Mouse (Mus musculus): ENCODE measurements at regions not wholly inside any gene's neighbourhood (a gene's known extent, or its start where the extent isn't known, plus 50 kb on each side); places are given as distances from the start of the nearest gene placed in this dataset.

DNA sequence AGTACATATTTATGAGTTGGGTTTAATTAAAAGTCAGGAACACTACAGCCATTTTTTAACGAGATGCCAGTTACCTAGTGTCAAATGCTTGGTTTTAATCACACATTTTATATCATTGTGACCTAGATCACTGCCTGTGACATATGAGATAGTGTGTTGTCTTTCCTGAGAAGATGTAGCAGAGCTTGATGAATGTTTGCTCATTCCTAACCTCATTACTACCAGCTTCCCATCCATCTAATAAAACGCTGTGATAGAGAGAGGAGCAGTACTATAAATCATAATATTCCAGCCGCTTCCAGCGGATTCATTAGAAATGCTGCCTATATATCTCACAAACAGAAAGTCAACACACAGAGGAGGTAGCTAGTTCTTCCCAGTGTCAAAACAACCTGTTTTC is 163.6 kb downstream of the Aldoart1 start:
- DNase-seq (ENCODE audit: extremely low spot score in 1 of 2, low spot score in 2 of 2), result no peak
- intact Hi-C loops (cut with DNase I), result no loop called here

DNA sequence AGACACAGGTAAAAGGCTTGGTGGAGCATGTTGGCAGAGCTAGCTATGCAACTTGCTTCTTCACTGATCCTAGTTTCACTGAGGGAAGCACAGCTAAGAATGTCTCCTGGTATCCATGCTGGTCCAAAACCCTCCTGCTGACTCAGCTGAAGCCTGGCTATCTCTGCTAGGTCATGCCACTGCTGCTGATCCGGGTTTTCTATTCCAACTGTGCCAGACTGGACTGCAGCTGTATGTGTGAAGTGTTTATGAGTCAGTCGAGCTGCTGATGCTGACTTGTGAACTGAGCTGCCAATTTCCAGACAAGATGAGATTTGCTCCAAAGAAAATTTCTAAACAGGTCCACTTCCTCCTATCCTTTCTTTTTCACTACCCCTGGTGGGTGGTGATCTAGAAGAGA is 178.4 kb downstream of the Aldoart1 start:
- no peak for DNase-seq (ENCODE audit: extremely low spot score in 1 of 2, low spot score in 2 of 2)
- intact Hi-C loops (cut with DNase I), result no loop called here

DNA sequence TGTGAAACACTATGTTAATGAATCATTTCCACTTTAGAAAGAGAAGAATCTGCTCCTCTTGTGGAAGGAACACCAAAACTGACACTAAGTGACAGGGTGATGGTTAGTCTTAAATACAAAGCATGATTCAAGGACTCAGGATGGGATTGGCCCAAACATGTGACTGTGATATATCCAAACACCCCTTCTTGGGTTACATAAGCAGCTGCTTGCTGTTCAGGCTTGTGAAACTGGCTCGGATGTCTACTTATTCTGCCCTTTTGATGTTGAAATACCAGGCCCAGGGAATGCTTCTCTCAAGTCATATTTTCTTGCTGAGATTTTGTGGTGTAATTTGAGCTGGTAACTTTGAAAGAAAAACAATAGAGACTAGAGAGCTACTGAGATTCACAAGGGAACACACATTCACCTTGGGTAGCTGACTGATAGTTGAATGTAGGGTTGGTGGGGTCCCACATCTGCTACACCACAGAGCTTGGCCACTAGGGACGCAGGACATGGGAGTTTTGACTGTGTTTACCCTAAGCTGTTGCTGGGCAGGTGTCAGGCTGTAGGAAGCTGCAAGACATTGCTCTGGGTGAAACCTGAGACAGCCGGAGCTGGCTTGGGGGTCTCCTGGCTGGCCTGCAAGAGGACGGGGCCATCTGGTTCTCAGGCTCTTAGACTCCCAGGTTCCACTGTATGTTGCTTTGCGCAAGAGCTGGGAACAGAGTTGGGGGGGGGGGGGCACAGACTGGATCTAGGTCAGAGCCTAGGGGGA is 180.6 kb downstream of the Aldoart1 start:
- intact Hi-C loops (cut with DNase I), result no loop called here
- DNase-seq (ENCODE audit: extremely low spot score in 1 of 2, low spot score in 2 of 2), result no peak

DNA sequence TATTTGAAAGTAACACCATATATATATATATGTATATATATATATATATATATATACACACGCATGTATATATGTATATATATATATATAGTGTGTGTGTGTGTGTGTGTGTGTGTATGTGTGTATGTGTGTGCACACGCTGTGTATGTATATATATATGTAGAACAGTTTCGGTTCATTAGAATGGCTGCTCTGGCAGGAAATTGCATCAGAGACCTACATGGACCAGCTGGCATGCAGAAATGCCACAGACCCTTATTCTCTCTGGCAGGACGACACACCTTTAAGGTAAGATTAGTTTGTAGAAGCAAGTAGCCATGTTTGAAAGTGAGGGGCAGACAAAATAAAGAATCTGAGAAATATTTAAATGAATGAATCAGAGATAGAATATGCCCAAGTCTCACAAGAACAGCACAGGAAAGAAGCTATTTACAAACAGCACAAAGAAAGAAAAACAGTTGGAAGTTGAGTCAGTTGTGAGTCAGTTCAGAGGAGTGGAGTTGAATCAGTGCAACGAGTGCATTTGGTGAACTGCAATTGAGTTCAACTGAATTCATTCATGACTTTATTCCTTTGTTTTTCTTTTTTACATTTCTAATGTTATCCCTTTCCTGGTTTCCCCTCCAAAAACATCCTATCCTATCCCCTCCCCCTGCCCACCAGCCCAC is 182.5 kb downstream of the Aldoart1 start:
- no peak for DNase-seq (ENCODE audit: extremely low spot score in 1 of 2, low spot score in 2 of 2)
- intact Hi-C loops (cut with DNase I), result no loop called here

DNA sequence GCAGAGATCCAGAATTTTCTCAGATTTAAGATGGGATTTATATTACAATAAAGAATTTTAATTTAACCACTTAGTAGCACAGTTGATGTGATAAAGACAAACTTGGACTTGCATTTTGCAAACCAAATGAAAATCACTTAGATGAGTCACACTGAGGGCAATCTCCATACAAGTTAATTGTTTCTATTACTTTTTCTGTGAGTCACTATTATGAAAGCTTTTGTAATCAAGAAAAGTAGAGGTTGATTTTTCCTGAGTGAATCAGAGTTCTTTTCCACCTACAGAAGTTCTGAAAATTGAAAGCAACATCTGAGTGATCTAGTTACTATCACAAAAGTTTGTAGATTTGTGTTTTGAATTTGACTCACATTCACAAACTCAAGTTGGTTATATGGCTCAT is 188.1 kb downstream of the Aldoart1 start:
- no peak for DNase-seq (ENCODE audit: extremely low spot score in 1 of 2, low spot score in 2 of 2)
- intact Hi-C loops (cut with DNase I), result no loop called here

DNA sequence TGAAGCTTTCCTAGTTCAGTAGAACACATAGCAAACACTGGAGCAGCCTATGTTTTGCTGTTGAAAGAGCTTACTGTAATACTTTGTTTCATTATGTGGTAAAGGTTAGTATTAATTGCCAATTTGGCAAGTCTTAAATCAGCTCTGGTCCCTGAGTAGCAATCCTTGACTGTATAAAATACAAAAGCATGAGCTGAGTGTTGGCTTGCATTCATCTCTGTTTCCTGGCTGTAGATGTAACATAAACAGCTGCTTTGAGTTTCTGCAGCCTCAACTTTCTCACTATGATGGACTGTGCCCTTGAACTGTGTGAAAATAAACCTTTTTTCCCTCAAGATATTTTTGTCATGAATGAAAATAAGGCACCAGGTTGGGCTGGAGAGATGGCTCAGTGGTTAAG is 190.0 kb downstream of the Aldoart1 start:
- no peak for DNase-seq (ENCODE audit: extremely low spot score in 1 of 2, low spot score in 2 of 2)
- intact Hi-C loops (cut with DNase I), result no loop called here

DNA sequence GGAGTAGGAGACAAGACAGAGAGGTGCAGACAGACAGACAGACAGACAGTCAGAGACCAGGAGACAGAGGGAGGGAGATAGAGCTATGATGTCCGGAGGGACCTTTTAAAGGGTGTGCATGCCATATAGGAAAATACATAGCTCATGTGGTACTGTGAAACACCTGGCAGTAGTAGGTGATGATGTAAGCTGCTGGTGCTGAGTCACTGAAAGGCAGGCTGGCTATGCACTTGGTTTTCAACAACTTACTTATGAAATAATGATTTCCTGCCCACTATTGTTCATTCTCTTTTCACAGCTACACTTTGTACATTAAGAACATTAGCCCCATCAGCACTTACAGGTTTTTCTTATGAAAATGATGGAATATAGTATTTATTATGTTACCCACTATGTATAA is 196.2 kb downstream of the Aldoart1 start:
- intact Hi-C loops (cut with DNase I), result no loop called here

DNA sequence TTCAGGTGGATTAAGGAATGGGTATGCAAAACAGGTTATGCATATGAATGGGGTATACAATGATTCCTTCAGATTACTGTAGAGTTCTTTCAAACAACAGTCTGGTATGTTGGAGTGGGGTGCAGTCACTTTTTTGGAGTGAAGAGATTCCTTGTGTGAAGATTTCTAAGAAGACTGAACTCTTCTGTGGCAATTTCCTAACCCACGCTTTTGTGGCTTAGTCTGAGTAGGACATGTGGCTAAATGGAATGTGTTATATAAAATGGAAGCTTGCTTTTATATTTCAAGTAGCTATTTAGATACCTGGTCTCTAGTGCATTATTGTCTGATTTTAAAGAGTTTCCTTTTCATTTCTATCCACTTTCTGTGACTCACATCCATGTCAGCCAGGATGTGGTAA is 205.3 kb downstream of the Aldoart1 start:
- intact Hi-C loops (cut with DNase I), result no loop called here
- DNase-seq (ENCODE audit: extremely low spot score in 1 of 2, low spot score in 2 of 2), result no peak

More for the DNA sequence above, 196.2 kb downstream of the Aldoart1 start:
- DNase-seq (ENCODE audit: extremely low spot score in 1 of 2, low spot score in 2 of 2), result no peak

DNA sequence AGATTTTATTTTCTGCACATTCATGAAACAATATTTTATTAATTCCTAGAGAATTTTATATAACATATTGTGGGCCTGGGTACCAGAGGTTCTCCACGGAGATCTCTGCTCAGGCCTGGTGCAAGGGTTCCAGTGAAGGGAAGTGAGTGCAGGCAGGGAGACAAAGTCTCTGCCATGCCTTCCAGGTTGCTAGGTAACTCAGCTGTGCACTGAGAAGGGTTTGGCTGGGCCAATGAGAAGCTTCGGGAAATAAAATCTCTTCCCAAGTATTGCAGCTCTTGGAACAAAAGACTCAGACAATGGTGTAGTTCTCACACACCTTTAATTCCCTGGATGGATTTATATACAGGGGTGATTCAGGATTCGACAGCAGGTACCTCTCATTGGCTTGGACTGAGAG is 223.0 kb downstream of the Aldoart1 start:
- no peak for DNase-seq (ENCODE audit: extremely low spot score in 1 of 2, low spot score in 2 of 2)
- intact Hi-C loops (cut with DNase I), result no loop called here

DNA sequence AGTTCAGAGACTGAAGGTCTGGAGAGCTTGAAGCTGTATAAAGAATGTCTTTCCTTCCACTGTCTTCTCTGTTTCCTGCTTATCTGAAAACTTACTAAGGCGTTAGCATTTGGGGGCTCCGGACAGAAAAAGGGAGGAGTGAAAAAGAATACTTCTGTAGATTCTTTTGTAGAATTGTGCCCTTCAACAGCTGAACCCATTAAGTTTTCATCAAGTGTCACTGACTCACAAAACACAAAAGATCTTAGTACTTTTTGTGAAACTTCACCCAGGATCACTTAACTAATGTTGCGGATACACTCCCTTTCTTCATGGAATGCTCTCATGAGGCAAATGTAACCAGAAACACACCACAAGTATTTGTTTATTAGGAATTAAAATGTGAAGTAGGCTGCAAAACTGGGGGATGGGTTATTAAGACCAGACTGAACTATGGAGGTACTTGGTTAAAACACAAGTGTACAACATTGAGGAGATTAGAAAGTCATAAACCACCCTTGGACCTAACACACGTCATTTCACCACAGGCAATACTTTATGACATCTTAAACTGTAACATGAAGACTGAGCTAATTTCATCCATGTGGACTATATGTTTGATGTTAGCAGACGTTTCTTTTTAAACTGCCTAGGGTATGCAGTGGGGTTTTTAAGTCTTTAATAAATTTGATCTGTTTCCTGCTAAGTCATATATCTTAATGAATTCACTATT is 225.1 kb downstream of the Aldoart1 start:
- intact Hi-C loops (cut with DNase I), result no loop called here
- DNase-seq (ENCODE audit: extremely low spot score in 1 of 2, low spot score in 2 of 2), result no peak

DNA sequence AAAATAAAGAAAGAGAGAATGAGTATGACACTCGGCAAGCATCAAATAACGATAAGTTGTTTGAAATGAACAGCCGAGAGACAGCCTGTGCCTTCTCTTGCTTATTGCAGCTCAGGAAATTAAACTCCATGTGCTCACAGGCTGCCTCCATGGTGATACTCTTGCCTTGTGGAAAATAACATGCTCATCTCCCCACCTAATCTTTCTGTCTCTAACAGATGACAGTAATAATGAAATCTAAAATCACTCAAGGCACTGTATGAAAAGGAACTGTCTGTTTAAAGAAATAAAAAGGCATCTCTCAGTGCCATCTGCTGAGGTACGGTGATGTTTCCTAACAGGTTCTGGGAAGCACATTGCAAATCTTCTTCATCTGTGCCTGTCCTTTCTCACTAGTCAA is 247.3 kb downstream of the Aldoart1 start:
- DNase-seq (ENCODE audit: extremely low spot score in 1 of 2, low spot score in 2 of 2), result peak in 1 of 2 experiments; percentile 4
- intact Hi-C loops (cut with DNase I), result no loop called here

DNA sequence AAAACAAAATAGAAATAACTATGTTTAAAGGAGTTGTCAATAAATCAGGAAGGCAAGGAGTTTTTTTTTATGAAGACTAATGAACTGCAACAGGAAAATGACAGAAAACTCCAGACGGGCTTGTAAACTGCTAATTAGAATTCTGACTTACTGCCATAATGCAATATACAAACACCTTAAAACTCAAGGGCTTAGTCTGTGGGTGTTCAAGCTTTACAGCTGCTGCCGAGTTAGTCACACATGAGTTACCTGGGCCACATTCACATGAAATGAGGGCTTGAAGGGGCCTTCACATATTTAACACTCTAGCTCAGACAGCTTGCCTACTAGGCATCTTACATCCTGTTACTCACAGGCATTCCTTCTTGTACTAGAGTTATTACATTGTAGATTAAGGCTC is 256.9 kb downstream of the Aldoart1 start:
- intact Hi-C loops (cut with DNase I), result no loop called here
- no peak for DNase-seq (ENCODE audit: extremely low spot score in 1 of 2, low spot score in 2 of 2)

DNA sequence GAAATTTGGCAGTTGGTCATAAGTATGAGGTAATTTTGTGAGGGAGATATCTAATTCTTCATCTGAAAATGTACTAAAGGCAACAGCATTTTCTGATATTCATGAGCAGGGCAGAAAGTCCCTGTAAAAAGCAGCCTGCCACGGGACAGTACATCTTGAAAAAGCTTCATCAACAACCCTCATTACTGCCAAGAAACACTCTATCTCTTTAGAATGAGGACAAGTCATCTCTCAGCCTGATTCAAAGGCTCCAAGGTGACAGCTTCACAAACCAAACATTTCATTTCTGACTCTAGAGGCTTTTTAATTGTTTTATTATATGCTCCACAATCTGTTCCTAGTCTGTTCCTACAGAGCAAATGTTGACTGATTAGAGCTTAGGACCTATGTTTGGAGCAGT is 260.3 kb downstream of the Aldoart1 start:
- no peak for DNase-seq (ENCODE audit: extremely low spot score in 1 of 2, low spot score in 2 of 2)
- intact Hi-C loops (cut with DNase I), result no loop called here

DNA sequence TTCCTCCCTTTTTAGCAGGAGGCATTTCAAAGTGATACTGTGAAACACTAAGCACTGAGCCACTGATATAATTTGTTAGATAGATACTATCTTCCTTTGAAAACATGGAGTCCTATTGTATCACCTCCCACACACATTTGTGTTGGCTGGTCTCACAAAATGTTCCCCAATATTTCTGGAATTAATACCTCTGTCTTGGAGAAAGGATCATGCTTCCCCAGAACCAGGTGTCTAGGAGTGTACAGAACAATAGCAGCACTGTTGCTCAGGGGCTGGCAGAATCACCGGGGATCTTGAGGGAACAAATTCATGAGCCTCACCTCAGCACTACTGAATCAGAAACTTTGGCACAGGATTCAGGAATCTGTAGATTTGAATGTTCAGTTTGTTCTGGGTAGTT is 277.5 kb downstream of the Aldoart1 start:
- intact Hi-C loops (cut with DNase I), result no loop called here
- DNase-seq (ENCODE audit: extremely low spot score in 1 of 2, low spot score in 2 of 2), result no peak

DNA sequence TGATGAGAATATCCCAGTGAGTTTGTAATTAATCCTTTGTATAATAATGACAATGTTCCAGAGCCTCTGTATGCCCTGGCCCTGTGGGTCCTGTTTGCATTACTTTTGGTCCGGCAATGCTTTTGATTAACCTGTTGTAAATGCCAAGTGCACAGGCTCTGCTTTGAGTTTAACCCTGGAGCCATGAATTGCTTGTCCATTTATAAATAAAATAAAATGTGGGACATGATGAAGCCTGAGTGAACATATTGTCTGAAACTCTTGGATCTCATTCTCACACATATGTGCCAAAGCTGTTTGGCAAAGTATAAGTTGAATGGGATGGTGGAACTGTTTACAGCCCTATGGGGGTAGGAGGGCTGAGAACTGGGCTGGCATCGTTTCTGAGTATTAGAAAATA is 280.5 kb downstream of the Aldoart1 start:
- intact Hi-C loops (cut with DNase I), result no loop called here
- DNase-seq (ENCODE audit: extremely low spot score in 1 of 2, low spot score in 2 of 2), result no peak

DNA sequence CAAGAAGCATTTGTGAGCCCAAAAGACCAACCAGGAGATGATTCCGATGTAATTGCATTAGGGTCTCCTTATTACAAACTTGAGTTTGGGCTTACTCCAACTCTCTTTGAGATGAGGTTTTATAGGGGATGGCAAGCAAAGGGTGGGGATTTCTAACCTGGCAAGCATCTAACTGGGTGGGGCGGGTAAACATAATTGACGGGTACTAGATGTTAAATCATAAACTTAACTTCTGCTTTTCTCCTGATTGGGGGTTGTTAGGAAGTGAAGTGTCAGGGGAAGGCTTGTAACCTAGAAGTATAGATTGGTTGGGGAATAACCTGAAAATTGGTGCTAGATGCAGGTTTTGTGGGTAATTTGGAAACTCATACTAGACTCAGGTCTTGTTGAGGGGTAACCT is 287.2 kb downstream of the Aldoart1 start:
- DNase-seq (ENCODE audit: extremely low spot score in 1 of 2, low spot score in 2 of 2), result no peak
- intact Hi-C loops (cut with DNase I), result no loop called here

DNA sequence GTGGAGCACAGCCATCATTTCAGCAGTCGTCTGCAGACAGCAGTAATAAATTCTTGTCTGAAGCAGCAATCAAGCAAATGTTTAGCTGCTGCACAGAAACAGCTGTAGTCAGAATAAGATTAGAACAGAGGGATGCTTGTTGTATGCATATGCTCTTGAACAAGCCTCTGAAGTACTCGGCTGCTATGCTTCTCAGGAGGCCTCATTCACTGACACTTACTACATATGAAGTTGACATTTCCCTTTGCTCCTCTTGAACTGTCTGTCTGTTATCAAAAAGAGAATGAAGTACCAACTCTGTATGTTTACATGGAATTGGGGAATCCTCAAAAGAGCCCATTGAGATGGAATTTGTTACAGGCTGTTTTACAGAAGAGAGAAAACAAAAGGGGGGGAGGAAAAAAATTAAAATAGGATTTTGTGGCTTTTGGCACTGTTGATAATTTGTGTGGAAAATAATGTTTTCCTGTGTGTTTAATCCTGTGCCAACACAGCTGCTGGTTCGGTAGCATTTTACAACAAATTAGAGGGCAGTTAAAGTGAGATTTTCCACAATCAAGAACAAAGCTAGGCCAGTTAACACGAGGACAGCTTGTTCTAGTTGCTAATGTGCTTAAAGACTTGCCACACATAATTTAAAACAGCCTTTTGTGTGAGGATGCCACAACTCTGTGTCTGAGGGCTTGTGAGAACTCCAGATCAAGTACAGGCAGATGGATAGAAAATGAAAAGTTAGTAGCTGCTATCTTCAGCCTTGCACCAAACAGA is 289.3 kb downstream of the Aldoart1 start:
- intact Hi-C loops (cut with DNase I), result no loop called here
- peak in 1 of 2 experiments; percentile 2 for DNase-seq (ENCODE audit: extremely low spot score in 1 of 2, low spot score in 2 of 2)

DNA sequence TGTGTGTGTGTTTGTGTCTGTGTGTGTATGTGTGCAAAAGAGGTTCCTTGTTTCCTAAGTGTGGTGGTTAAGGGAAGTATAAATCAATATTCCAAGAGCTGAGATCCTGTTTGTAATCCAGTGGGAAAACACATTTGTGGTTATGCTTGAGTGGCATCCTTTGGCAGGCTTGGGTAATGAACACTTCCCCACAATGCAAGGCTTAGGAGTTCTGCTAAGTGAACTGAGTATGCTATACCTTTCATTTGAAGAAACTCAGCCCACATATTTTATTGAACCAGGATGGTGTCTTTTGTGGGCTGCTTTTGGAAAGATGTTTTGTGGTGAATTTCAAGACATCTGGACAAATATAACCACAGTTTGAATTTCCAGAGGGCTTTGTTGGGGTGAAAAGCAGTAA is 298.2 kb downstream of the Aldoart1 start:
- DNase-seq (ENCODE audit: extremely low spot score in 1 of 2, low spot score in 2 of 2), result no peak
- intact Hi-C loops (cut with DNase I), result no loop called here

DNA sequence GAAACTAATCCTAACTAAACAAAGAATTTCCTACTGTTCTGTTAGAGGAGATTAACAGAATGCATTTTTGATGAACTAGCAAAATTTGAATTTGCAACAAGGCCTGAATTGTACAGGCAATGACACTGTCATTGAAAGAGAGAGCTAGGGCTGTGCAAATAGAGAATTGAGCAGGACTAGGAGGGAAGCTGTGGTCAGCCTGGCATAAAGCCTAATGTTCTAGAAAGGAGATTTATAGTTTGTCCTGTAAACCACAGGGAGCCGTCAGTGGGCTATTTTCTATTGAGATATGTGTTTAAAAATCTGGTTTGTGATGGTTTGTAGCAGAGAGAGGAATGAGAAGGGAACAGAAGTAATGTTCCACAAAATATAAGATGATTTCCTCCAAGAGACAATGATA is 317.9 kb downstream of the Aldoart1 start:
- DNase-seq (ENCODE audit: extremely low spot score in 1 of 2, low spot score in 2 of 2), result no peak
- intact Hi-C loops (cut with DNase I), result no loop called here
